Mouse (Mus musculus) cerebellum, adult 2 months (tissue): ENCODE data around the gene Hcn3.

Experiments used
- CTCF ChIP-seq: fragments of 200-500 bp; IDR thresholded peaks from 2 replicates; pipeline ENCODE4 v1.5.1; 2011; ENCODE audit warnings: low read depth, mild to moderate bottlenecking, control low read depth, low read length, moderate library complexity, borderline replicate concordance; ENCODE audit not compliant: insufficient read depth
- POLR2A ChIP-seq: fragments of 200-500 bp; IDR thresholded peaks from 2 replicates; pipeline ENCODE4 v1.6.1; 2011; ENCODE audit warnings: low read length, control low read depth, borderline replicate concordance; ENCODE audit not compliant: insufficient read depth

DNA sequence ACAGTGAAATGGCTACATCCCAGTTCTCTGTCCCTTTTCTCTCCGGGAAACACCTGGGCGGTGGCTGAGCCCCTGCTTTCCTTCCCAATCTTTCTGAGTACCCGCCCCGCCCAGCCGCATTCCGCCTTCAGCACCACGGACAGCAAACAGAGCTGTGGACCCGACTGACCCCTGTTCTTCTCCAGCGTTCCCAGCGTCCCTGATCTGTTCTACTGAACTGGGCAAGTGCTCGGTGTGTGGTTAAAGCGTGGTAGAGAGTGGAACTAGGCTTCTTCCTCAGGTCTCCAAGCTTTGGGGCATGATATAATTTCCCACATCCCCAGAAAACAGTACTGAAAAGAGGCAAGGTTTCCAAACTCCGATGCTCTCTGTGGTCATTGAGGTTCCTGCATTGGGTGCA lies 785 bp downstream of the Hcn3 start:
- TF ChIP-seq CTCF (no peak), POLR2A (no peak)
